Comparison of ENCODE assay signal across 10 mouse cellular contexts in the genomic region with DNA sequence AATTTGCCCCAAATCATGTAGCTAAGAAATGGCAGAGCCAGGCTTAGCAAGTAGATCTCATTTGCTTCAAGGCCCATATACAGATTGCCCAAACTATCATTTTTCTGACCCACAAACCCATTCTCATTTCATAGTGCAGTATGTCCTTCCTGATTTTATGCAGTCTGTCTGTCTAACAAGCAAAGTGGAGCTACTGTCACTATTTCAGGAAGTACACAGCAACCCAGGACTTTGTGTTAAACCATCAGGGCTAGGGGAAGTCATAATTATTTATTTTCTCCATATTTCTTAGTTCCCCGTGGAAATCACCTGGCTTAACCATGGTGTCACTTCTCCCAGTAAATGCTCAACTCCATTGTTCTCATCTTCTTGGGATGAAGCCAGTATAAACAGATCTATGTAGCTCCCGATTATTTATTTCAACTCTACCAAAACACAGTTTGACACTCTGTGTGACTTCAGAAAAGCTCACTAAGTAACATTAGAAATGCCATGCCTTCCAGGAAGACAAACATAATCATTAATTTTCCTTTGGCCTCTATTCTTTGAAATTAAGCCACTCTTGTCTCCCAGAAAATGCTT.
"Had no signal": no experiment of that assay in that cellular context is flagged by ENCODE, and none has a peak within 500 bp of the region (broad histone marks: within the 10 kb centered on the region; RNA-seq: fewer than 3 reads in every experiment).

No protein-coding gene starts in this region.

- H3K36me3 ChIP-seq: limb, embryonic 10.5 days; liver, embryonic 15.5 days; midbrain, embryonic 15.5 days; neural tube, embryonic 13.5 days had no signal

- H3K4me2 ChIP-seq: liver, embryonic 11.5 days; liver, embryonic 15.5 days; midbrain, embryonic 15.5 days; neural tube, embryonic 13.5 days had no signal

- H3K4me1 ChIP-seq: liver, embryonic 15.5 days; midbrain, embryonic 15.5 days had no signal

- DNase-seq: lung, adult 2 months; lung, postnatal 10 days; right cerebral cortex, postnatal 14 days; thymus, postnatal 4 days had no signal

- H3K27ac ChIP-seq: limb, embryonic 10.5 days; liver, embryonic 15.5 days; macrophage; midbrain, embryonic 15.5 days; neural tube, embryonic 13.5 days had no signal

- H3K4me3 ChIP-seq: limb, embryonic 10.5 days; liver, embryonic 15.5 days; midbrain, embryonic 15.5 days; neural tube, embryonic 13.5 days had no signal

- H3K9me3 ChIP-seq: limb, embryonic 10.5 days; liver, embryonic 15.5 days; midbrain, embryonic 15.5 days; neural tube, embryonic 13.5 days had no signal

- H3K9ac ChIP-seq: liver, embryonic 15.5 days; midbrain, embryonic 15.5 days; neural tube, embryonic 13.5 days had no signal

- H3K27me3 ChIP-seq: liver, embryonic 15.5 days; midbrain, embryonic 15.5 days; neural tube, embryonic 13.5 days had no signal

- ATAC-seq: midbrain, embryonic 15.5 days had no signal
